Mouse (Mus musculus) G1E (cell line): ENCODE results near the gene Tbc1d9b.

Experiments used
- CTCF ChIP-seq: IDR thresholded peaks from 2 replicates; pipeline ENCODE4 v1.5.1; 2012; ENCODE audit warnings: low read depth, low read length, inconsistent platforms, mixed read lengths
- GATA1 ChIP-seq: IDR thresholded peaks from 2 replicates; pipeline ENCODE4 v1.6.1; 2012; ENCODE audit warnings: borderline replicate concordance, low read length, inconsistent platforms, mixed read lengths
- POLR2AphosphoS5 ChIP-seq: IDR thresholded peaks from 2 replicates; pipeline ENCODE4 v1.6.1; 2012; ENCODE audit warnings: low read depth, low read length, inconsistent platforms; ENCODE audit not compliant: insufficient replicate concordance
- TAL1 ChIP-seq: conservative IDR thresholded peaks from 2 replicates; pipeline ENCODE4 v1.6.1; 2012; ENCODE audit warnings: low read depth, low read length, inconsistent platforms, mixed read lengths

GRCm38 (mm10) chr11:50198916-50199315, 67.7 kb downstream of the Tbc1d9b start:
- TF ChIP-seq CTCF: no peak
- TF ChIP-seq GATA1: no peak
- TF ChIP-seq TAL1: no peak
- TF ChIP-seq POLR2AphosphoS5: no peak
